Comparison of ENCODE assay signal across 25 mouse cellular contexts in genomic region chr3:78667374-78668023, GRCm38 (mm10).
DNase-seq lines count a peak whose midpoint lies in the region; ATAC-seq and TF ChIP-seq lines count a peak whose summit lies in the region.
"Had no signal": no experiment of that assay in that cellular context is flagged by ENCODE, and none has a peak within 500 bp of the region (broad histone marks: within the 10 kb centered on the region; RNA-seq: fewer than 3 reads in every experiment).

No protein-coding gene starts in this region.

- no peak for TF ChIP-seq POLR2A in kidney, adult 2 months (IDR thresholded peaks at IDR 0.05; ENCODE audit: low read depth, low read length)

- 60% methylated on average over 4 of the region's 4 CpGs for WGBS in kidney, embryonic 14.5 days
- WGBS in kidney, embryonic 16.5 days, result 62% methylated on average over 4 of the region's 4 CpGs
- WGBS in kidney, adult 2 months, result 68% methylated on average over 4 of the region's 4 CpGs

- no peaks in the 10 kb centered on the region for H3K4me1 ChIP-seq in kidney, embryonic 14.5 days (ENCODE audit: control insufficient read depth, insufficient read depth, low read length)
- no peaks in the 10 kb centered on the region for H3K4me1 ChIP-seq in kidney, embryonic 16.5 days (ENCODE audit: insufficient read depth, low read length)
- no peaks in the 10 kb centered on the region for H3K4me1 ChIP-seq in kidney, adult 2 months (ENCODE audit: control insufficient read depth, insufficient read depth, low read length)
- H3K4me1 ChIP-seq: embryonic facial prominence, embryonic 10.5 days; embryonic facial prominence, embryonic 12.5 days; forebrain, embryonic 13.5 days had no signal

- peak; percentile 68; the same call in 1 of the 2 replicates for ATAC-seq in kidney, embryonic 14.5 days (ENCODE audit: low FRiP score, low TSS enrichment)
- peak; percentile 74; the same call in 1 of the 2 replicates for ATAC-seq in kidney, embryonic 16.5 days (ENCODE audit: low FRiP score, low TSS enrichment)
- ATAC-seq: activated CD4-positive, CD25-positive, alpha-beta regulatory T cell, adult 4 months; CD4-positive, CD25-positive, alpha-beta regulatory T cell, adult 4 months; forebrain, embryonic 13.5 days; Patski had no signal

- no peaks in the 10 kb centered on the region for H3K9me3 ChIP-seq in kidney, embryonic 14.5 days (ENCODE audit: control insufficient read depth, low read length)
- no peaks in the 10 kb centered on the region for H3K9me3 ChIP-seq in kidney, embryonic 16.5 days (ENCODE audit: low read length)
- H3K9me3 ChIP-seq: embryonic facial prominence, embryonic 10.5 days; embryonic facial prominence, embryonic 12.5 days; forebrain, embryonic 13.5 days; G1E had no signal

- no peak overlapping the region for H3K27ac ChIP-seq in kidney, embryonic 14.5 days (ENCODE audit: low read depth, low read length)
- H3K27ac ChIP-seq in kidney, embryonic 16.5 days (ENCODE audit: low read length), result no peak overlapping the region
- H3K27ac ChIP-seq in kidney, adult 2 months (ENCODE audit: insufficient read depth, low read depth, low read length), result no peak overlapping the region
- H3K27ac ChIP-seq: embryonic facial prominence, embryonic 10.5 days; embryonic facial prominence, embryonic 12.5 days; forebrain, embryonic 13.5 days had no signal

- H3K4me3 ChIP-seq in kidney, embryonic 14.5 days (ENCODE audit: low read length), result no peak overlapping the region
- no peak overlapping the region for H3K4me3 ChIP-seq in kidney, embryonic 16.5 days (ENCODE audit: low read length)
- no peak overlapping the region for H3K4me3 ChIP-seq in kidney, adult 2 months (ENCODE audit: insufficient read depth, low read depth, low read length)
- H3K4me3 ChIP-seq: embryonic facial prominence, embryonic 10.5 days; embryonic facial prominence, embryonic 12.5 days; forebrain, embryonic 13.5 days had no signal

- no peaks in the 10 kb centered on the region for H3K36me3 ChIP-seq in kidney, embryonic 14.5 days (ENCODE audit: control insufficient read depth, insufficient read depth, low read length)
- H3K36me3 ChIP-seq in kidney, embryonic 16.5 days (ENCODE audit: insufficient read depth, low read length), result no peaks in the 10 kb centered on the region
- no peaks in the 10 kb centered on the region for H3K36me3 ChIP-seq in kidney, adult 2 months (ENCODE audit: control insufficient read depth, insufficient read depth, low read length)
- H3K36me3 ChIP-seq: embryonic facial prominence, embryonic 10.5 days; embryonic facial prominence, embryonic 12.5 days; G1E had no signal

- no peaks in the 10 kb centered on the region for H3K27me3 ChIP-seq in kidney, embryonic 14.5 days (ENCODE audit: control insufficient read depth, insufficient read depth, low read length)
- no peaks in the 10 kb centered on the region for H3K27me3 ChIP-seq in kidney, embryonic 16.5 days (ENCODE audit: insufficient read depth, low read length)
- no peaks in the 10 kb centered on the region for H3K27me3 ChIP-seq in kidney, adult 2 months (replicated peaks; ENCODE audit: control insufficient read depth, insufficient read depth, low read length)
- H3K27me3 ChIP-seq: CH12.LX; embryonic facial prominence, embryonic 12.5 days; forebrain, embryonic 13.5 days; Patski had no signal

- H3K4me2 ChIP-seq in kidney, embryonic 14.5 days (replicated peaks; ENCODE audit: low read depth, low read length), result no peak overlapping the region
- no peak overlapping the region for H3K4me2 ChIP-seq in kidney, embryonic 16.5 days (replicated peaks; ENCODE audit: low read depth, low read length)
- H3K4me2 ChIP-seq: embryonic facial prominence, embryonic 12.5 days; forebrain, embryonic 13.5 days had no signal

- no peak overlapping the region for H3K9ac ChIP-seq in kidney, embryonic 14.5 days (ENCODE audit: low read depth, low read length)
- no peak overlapping the region for H3K9ac ChIP-seq in kidney, embryonic 16.5 days (replicated peaks; ENCODE audit: low read length)
- H3K9ac ChIP-seq: embryonic facial prominence, embryonic 12.5 days; forebrain, embryonic 13.5 days had no signal

- no peak for TF ChIP-seq CTCF in kidney, adult 2 months (conservative IDR thresholded peaks at IDR 0.05; ENCODE audit: insufficient read depth, insufficient read length, low read depth, low read length)

- no peak for DNase-seq in kidney, postnatal 36 days
- DNase-seq in kidney, adult 2 months, result no peak
- peak; percentile 33 for DNase-seq in kidney, postnatal 10 days
- DNase-seq in kidney, adult 9 months, result no peak
- peak; percentile 35 to 36 for DNase-seq in kidney, postnatal 4 days
- no peak for DNase-seq in kidney, adult 8-10 months
- DNase-seq: adrenal gland, adult 8-10 months; adrenal gland, postnatal 14 days; adrenal gland, postnatal 36 days; B cell, adult 2 months; cerebellum, adult 11-12 months; cerebellum, adult 2 months; cerebellum, adult 9-10 months; cerebellum, postnatal 10 days; cerebellum, postnatal 25 days had no signal

Comparison
In these comparisons a context has a peak if more than half of its experiments do, and no peak if none do; other contexts are left out.
1. DNase-seq: peak in kidney, postnatal 10 days (single experiment) and kidney, postnatal 4 days (2 of 2); none in kidney, postnatal 36 days (0 of 2), kidney, adult 2 months (single experiment), kidney, adult 9 months (single experiment) and kidney, adult 8-10 months (0 of 2).